Mouse (Mus musculus) forebrain, embryonic 13.5 days (tissue): ENCODE measurements around the gene Zmiz1. TPM values are rescaled to one million over a fixed set of nuclear protein-coding genes. Genes with fewer than 3 reads are reported as not detected.

Experiments
- ATAC-seq: fragments of 200-750 bp; cut with Nextera tagmentation; 2 replicates; pipeline ENCODE4 v1.8.0; 2017
- H3K27ac ChIP-seq: fragments of 300-500 bp; sonication (generic); 2 replicates; pipeline ENCODE4 v1.5.1; 2015; ENCODE audit warnings: inconsistent platforms, mild to moderate bottlenecking, moderate library complexity
- H3K27me3 ChIP-seq: fragments of 300-500 bp; sonication (generic); 2 replicates; pipeline ENCODE4 v1.6.1; 2015; ENCODE audit warnings: mild to moderate bottlenecking, inconsistent platforms
- H3K36me3 ChIP-seq: fragments of 300-500 bp; sonication (generic); 2 replicates; pipeline ENCODE4 v1.6.1; 2015; ENCODE audit warnings: mild to moderate bottlenecking, inconsistent platforms; ENCODE audit not compliant: poor library complexity, severe bottlenecking
- H3K4me1 ChIP-seq: fragments of 300-500 bp; sonication (generic); 2 replicates; pipeline ENCODE4 v1.6.1; 2015; ENCODE audit warnings: inconsistent platforms
- H3K4me2 ChIP-seq: fragments of 300-500 bp; sonication (generic); 2 replicates; pipeline ENCODE4 v1.6.1; 2015; ENCODE audit warnings: inconsistent platforms, mild to moderate bottlenecking, moderate library complexity
- H3K4me3 ChIP-seq: fragments of 300-500 bp; sonication (generic); 2 replicates; pipeline ENCODE4 v1.5.1; 2015; ENCODE audit warnings: mild to moderate bottlenecking, inconsistent platforms
- H3K9ac ChIP-seq: fragments of 300-500 bp; sonication (generic); 2 replicates; pipeline ENCODE4 v1.6.1; 2015; ENCODE audit warnings: mild to moderate bottlenecking, inconsistent platforms
- H3K9me3 ChIP-seq: fragments of 300-500 bp; sonication (generic); replicated peaks from 2 replicates; pipeline ENCODE4 v1.6.1; 2016; ENCODE audit warnings: inconsistent platforms
- WGBS: fragments of 180-500 bp; shearing (Covaris S2); methylation state at CpG from one replicate; pipeline ENCODE4 v1.1.7; 2015; 5-methylcytosine and 5-hydroxymethylcytosine counted together
- polyA plus RNA-seq: library from polyadenylated mRNA; unstranded; fragments of >200 nt; fragmentation: Nextera tagmentation; extraction: Ambion mirVana; gene quantifications from 2 replicates; pipeline ENCODE4 v1.2.1, GENCODE M21; 2015

Gene Zmiz1
- polyA plus RNA-seq, 1 experiment from 2014 or later: 57.2 TPM

DNA sequence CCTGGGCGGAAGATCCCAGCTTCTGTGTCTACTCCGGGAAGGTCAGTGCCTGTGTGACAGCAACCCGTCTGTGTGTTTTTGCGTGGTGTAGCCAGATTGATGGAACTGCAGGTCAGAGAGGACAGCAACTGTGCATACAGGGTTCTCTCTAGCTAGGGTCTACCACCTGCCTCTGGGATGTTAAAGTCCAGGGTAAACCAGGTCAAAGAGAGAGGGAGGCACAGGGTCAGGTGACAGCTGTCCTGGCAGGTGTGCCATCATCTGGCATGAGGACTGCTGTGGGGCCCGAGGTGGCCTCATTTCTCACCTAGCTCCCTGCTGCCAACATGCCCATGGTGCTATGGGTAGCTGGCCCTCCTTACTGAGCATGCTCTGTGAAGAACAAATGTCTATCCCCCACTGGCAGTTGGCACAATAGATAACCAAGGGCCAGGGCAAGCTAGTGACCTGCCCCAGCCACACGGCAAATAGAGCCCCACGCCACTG, 28.5 kb downstream of the Zmiz1 start:
- no peaks in the 10 kb centered on the region for H3K9me3 ChIP-seq
- peak overlapping the region; percentile 17; the same call in 1 of the 2 replicates for H3K27ac ChIP-seq
- no peaks in the 10 kb centered on the region for H3K27me3 ChIP-seq
- no peak overlapping the region for H3K4me2 ChIP-seq
- peak overlapping the region; percentile 10; the same call in 1 of the 2 replicates for H3K9ac ChIP-seq
- WGBS: 81% methylated on average over 7 of the region's 7 CpGs
- H3K4me3 ChIP-seq: no peak overlapping the region
- peaks cover 97% of the 10 kb centered on the region for H3K4me1 ChIP-seq
- no peaks in the 10 kb centered on the region for H3K36me3 ChIP-seq
- ATAC-seq: no peak

GRCm38 (mm10) chr14:25488097-25488613, 29.2 kb downstream of the Zmiz1 start:
- Histone ChIP-seq H3K4me2 (no peak overlapping the region), H3K9ac (peak overlapping the region; percentile 9; the same call in 1 of the 2 replicates), H3K27ac (peak overlapping the region; percentile 17; the same call in 1 of the 2 replicates), H3K9me3 (no peaks in the 10 kb centered on the region), H3K4me1 (peaks cover 97% of the 10 kb centered on the region), H3K27me3 (no peaks in the 10 kb centered on the region), H3K36me3 (no peaks in the 10 kb centered on the region), H3K4me3 (no peak overlapping the region)
- no peak for ATAC-seq
- 88% methylated on average over 6 of the region's 6 CpGs for WGBS

DNA sequence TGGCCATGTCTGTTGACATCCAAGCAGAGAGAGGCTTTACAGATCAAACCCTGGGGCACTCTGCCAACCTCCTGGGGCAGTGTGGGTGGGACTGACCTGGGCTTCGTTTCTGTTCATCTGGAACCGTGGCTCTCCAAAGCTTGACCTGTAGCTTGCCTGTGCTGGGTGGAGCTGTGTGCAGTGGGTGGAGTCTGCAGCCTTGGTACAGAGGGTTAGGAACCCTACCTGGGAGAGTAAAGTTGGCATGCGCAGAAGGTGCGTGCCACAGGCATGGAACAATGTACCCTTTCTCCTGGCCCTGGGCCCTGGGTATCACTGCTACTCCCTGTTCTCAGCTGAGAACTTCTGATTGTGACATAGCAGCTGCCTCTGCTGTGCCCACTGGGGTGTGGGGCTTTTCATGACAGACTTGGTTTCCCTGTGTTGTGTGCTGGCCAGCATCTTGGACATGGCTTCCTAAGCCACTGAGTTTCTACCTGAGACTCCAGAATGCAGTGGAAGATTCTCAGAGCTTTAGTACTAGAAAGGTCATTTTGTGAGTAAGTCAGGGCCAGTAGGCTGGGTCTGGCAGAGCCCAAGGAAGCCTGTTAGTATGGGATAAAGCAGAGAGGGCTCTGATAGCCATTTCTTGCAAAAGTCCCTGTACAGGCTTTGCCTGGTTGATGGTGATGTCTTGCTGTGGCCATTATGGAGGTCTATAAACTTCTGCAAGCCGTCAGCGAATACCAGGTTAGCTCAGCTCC, 30.5 kb downstream of the Zmiz1 start:
- H3K27me3 ChIP-seq: no peaks in the 10 kb centered on the region
- H3K4me1 ChIP-seq: peaks cover 97% of the 10 kb centered on the region
- H3K9me3 ChIP-seq: no peaks in the 10 kb centered on the region
- WGBS: 80% methylated on average over 6 of the region's 6 CpGs
- no peaks in the 10 kb centered on the region for H3K36me3 ChIP-seq
- no peak for ATAC-seq
- H3K27ac ChIP-seq: 0 out of 2 replicates have a peak overlapping the region, but pooled peaks have one; percentile 0
- no peak overlapping the region for H3K9ac ChIP-seq
- H3K4me2 ChIP-seq: no peak overlapping the region
- no peak overlapping the region for H3K4me3 ChIP-seq

DNA sequence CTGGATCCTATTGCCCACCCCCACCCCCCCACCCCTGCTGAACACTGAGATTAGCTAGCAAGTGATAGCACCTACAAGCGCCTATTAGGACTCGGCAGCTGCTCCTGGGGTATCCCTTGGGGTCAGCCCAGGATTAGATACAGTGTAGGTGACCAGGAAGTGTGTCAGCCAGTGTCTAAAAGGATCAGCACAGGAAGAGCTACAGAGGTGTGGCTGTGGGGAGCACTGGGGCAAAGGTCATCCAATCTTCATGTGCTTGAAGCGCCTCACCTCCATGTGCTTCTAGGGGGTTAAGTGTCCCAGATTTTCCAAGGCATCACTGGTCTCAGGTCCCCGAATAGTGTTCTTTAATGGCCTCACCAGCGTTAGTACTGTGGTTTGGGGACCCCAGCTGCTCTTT, 33.0 kb downstream of the Zmiz1 start:
- WGBS: 77% methylated on average over 5 of the region's 5 CpGs
- no peaks in the 10 kb centered on the region for H3K9me3 ChIP-seq
- H3K4me1 ChIP-seq: peaks cover 98% of the 10 kb centered on the region
- H3K4me3 ChIP-seq: no peak overlapping the region
- no peak for ATAC-seq
- no peak overlapping the region for H3K9ac ChIP-seq
- no peak overlapping the region for H3K4me2 ChIP-seq
- H3K27ac ChIP-seq: peak overlapping the region; percentile 90; the same call in 1 of the 2 replicates
- no peaks in the 10 kb centered on the region for H3K27me3 ChIP-seq
- no peaks in the 10 kb centered on the region for H3K36me3 ChIP-seq

DNA sequence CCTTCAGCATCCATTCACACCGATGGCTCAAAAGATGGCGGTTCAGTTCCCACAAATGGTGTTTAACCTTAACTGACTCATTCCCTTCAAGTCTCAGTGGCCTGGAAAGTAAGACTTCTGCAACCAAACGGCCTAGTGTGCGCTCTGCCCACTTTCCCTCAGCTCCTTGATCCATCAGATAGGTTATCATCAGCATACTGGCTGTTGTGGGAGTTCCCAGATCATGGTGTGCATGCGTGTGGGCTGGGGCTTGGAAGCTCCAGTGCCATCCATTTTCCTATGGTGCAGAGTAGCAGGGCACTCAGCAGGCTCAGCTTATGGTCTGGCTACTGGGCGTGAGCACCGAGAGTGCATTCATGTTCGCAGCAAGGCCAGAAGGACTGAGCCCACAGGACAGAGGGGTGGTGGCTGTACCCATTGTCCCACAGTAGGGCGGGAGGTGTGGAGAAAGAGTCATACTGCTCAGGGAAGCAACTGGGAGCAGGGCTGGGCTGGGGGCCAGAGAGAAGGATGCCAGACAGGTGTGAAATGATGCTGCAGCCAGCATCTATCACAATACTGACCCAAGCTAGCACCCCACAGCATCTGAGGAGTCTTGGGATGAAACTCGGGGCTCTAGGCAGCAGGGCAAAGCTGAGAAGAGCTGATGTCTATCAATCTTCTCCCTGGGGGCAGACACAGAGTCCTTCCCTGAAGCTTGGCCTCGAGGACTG, 33.7 kb downstream of the Zmiz1 start:
- WGBS: 79% methylated on average over 11 of the region's 11 CpGs
- H3K9ac ChIP-seq: peak overlapping the region; percentile 51
- H3K36me3 ChIP-seq: no peaks in the 10 kb centered on the region
- H3K27ac ChIP-seq: peak overlapping the region; percentile 90
- H3K27me3 ChIP-seq: no peaks in the 10 kb centered on the region
- H3K4me1 ChIP-seq: peaks cover 98% of the 10 kb centered on the region
- H3K9me3 ChIP-seq: no peaks in the 10 kb centered on the region
- H3K4me2 ChIP-seq: peak overlapping the region; percentile 27
- H3K4me3 ChIP-seq: no peak overlapping the region
- 0 out of 2 replicates have a peak, but pooled peaks have one; percentile 2 for ATAC-seq

DNA sequence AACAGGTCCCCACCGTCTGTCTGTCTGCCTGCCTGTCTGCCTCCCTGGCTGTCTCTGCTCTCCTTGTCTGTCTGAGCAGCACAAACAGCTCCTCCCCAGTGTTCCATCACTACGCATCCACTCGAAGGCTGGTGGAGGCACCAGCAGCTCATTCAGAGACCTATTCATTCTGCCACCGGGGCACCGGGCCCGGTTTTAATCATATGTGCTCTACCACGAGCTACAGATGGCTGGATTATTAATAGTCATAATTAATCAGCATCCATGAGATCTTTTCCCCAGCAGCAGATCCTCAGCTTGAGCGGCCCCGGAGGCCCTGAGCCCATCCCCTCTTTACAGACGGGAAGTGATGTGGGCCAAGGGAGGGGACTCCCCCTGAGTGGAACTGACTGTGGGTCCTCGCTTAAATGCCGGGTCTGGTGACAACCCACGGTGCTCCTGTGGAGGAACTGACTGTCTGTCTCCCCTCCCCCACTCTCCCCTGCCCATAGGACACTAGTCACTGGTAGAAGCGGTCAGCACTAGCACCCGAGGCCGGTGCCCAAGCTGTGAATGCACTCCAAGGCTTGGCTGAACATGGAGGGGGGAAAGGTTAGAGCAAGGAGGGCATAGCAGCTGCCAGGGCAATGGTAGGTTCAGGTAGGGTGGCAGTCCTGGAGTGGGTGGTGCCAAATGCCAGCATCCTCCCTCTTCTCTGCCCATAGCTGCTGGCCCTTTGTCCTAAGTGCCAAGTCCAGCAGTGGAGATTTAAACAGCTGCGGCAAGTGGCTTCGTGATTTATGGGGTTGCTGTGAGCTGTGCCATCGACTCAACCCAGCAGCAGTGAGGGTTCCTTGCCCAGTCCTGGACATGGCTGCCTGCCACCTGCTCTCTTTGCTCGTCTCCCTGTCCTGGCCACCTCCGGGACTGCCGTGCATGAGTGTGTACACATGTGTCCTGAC, 34.6 kb downstream of the Zmiz1 start:
- Histone ChIP-seq H3K36me3 (no peaks in the 10 kb centered on the region), H3K27me3 (no peaks in the 10 kb centered on the region), H3K4me3 (no peak overlapping the region), H3K27ac (peak overlapping the region; percentile 90), H3K4me1 (peaks cover 98% of the 10 kb centered on the region), H3K9me3 (no peaks in the 10 kb centered on the region), H3K4me2 (peak overlapping the region; percentile 27), H3K9ac (peak overlapping the region; percentile 51)
- ATAC-seq: peak; percentile 50
- 60% methylated on average over 22 of the region's 22 CpGs for WGBS

GRCm38 (mm10) chr14:25494778-25495177, 35.8 kb downstream of the Zmiz1 start:
- H3K27ac ChIP-seq: peak overlapping the region; percentile 42
- no peak overlapping the region for H3K4me2 ChIP-seq
- no peaks in the 10 kb centered on the region for H3K36me3 ChIP-seq
- no peak for ATAC-seq
- no peak overlapping the region for H3K9ac ChIP-seq
- no peaks in the 10 kb centered on the region for H3K9me3 ChIP-seq
- peaks cover 98% of the 10 kb centered on the region for H3K4me1 ChIP-seq
- no peaks in the 10 kb centered on the region for H3K27me3 ChIP-seq
- no peak overlapping the region for H3K4me3 ChIP-seq
- WGBS: 89% methylated on average over 3 of the region's 3 CpGs

DNA sequence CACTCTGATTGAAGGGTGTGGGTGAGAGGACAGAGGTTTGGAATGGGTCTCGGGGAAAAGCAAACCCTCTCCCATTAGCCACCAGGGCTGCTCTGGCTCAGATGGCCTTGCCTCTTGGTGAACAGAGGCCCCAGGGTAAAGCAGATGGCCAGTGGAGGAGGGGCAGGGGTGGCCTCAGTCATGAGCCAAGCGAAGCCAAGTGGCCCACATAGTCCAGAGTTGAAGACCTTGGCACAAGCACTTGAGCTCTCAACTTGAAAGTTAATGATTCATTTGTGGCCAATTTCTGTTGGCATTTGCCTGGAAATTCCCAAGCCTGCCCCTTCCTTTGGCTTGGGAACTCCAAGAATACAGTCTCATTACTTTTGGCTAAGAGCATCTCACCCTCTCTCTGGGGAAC, 37.1 kb downstream of the Zmiz1 start:
- Histone ChIP-seq H3K27ac (peak overlapping the region; percentile 87), H3K4me1 (peaks cover 100% of the 10 kb centered on the region)
- WGBS: 66% methylated on average over 2 of the region's 2 CpGs

GRCm38 (mm10) chr14:25496989-25497388, 38.0 kb downstream of the Zmiz1 start:
- H3K9me3 ChIP-seq: no peaks in the 10 kb centered on the region
- ATAC-seq: no peak
- peaks cover 96% of the 10 kb centered on the region for H3K4me1 ChIP-seq
- no peak overlapping the region for H3K9ac ChIP-seq
- no peaks in the 10 kb centered on the region for H3K27me3 ChIP-seq
- H3K4me2 ChIP-seq: no peak overlapping the region
- no peak overlapping the region for H3K4me3 ChIP-seq
- H3K27ac ChIP-seq: peak overlapping the region; percentile 87
- H3K36me3 ChIP-seq: no peaks in the 10 kb centered on the region
- 68% methylated on average over 3 of the region's 3 CpGs for WGBS

More for the DNA sequence above, 37.1 kb downstream of the Zmiz1 start:
- no peak overlapping the region for H3K9ac ChIP-seq
- no peaks in the 10 kb centered on the region for H3K27me3 ChIP-seq
- no peaks in the 10 kb centered on the region for H3K9me3 ChIP-seq
- no peaks in the 10 kb centered on the region for H3K36me3 ChIP-seq
- H3K4me2 ChIP-seq: no peak overlapping the region
- H3K4me3 ChIP-seq: no peak overlapping the region
- no peak for ATAC-seq

GRCm38 (mm10) chr14:25497596-25497995, 38.6 kb downstream of the Zmiz1 start:
- Histone ChIP-seq H3K36me3 (peaks cover 4% of the 10 kb centered on the region), H3K4me1 (peaks cover 90% of the 10 kb centered on the region), H3K4me3 (no peak overlapping the region), H3K4me2 (peak overlapping the region; percentile 13; the same call in 1 of the 2 replicates), H3K27ac (peak overlapping the region; percentile 87), H3K9me3 (no peaks in the 10 kb centered on the region), H3K27me3 (no peaks in the 10 kb centered on the region), H3K9ac (peak overlapping the region; percentile 40)
- 41% methylated on average over 8 of the region's 8 CpGs for WGBS
- peak; percentile 14; the same call in 1 of the 2 replicates for ATAC-seq

- no peaks in the 10 kb centered on the region for H3K27me3 ChIP-seq
- peaks cover 12% of the 10 kb centered on the region for H3K36me3 ChIP-seq
- peak overlapping the region; percentile 40; the same call in 1 of the 2 replicates for H3K9ac ChIP-seq
- WGBS: 13% methylated on average over 7 of the region's 7 CpGs
- peaks cover 82% of the 10 kb centered on the region for H3K4me1 ChIP-seq
- no peaks in the 10 kb centered on the region for H3K9me3 ChIP-seq
- peak overlapping the region; percentile 24; the same call in 1 of the 2 replicates for H3K4me2 ChIP-seq
- peak overlapping the region; percentile 87 for H3K27ac ChIP-seq
- no peak; the same call in 1 of the 2 replicates for ATAC-seq
- H3K4me3 ChIP-seq: no peak overlapping the region
Measured at GRCm38 (mm10) chr14:25498367-25498766, 39.4 kb downstream of the Zmiz1 start.
